Mouse (Mus musculus) stomach, postnatal 0 days (tissue): ENCODE measurements around the gene Vps53. TPM values are rescaled to one million over a fixed set of nuclear protein-coding genes. Genes with fewer than 3 reads are reported as not detected.

Experiments
- ATAC-seq: fragments of 200-750 bp; cut with Nextera tagmentation; 2 replicates; pipeline ENCODE4 v1.8.0; 2017; ENCODE audit not compliant: low FRiP score, low TSS enrichment
- DNase-seq: peaks from one replicate; pipeline ENCODE4 v3.0.0-alpha.2; 2016; ENCODE audit warnings: low spot score
- H3K27ac ChIP-seq: fragments of 300-500 bp; sonication (generic); replicated peaks from 2 replicates; pipeline ENCODE4 v1.5.1; 2014; ENCODE audit warnings: mild to moderate bottlenecking, control low read depth
- H3K27me3 ChIP-seq: fragments of 300-500 bp; sonication (generic); 2 replicates; pipeline ENCODE4 v1.6.1; 2014; ENCODE audit warnings: low read length; ENCODE audit not compliant: control insufficient read depth, insufficient read depth
- H3K36me3 ChIP-seq: fragments of 300-500 bp; sonication (generic); 2 replicates; pipeline ENCODE4 v1.6.1; 2014; ENCODE audit warnings: low read length, mixed read lengths; ENCODE audit not compliant: control insufficient read depth, insufficient read depth
- H3K4me1 ChIP-seq: fragments of 300-500 bp; sonication (generic); replicated peaks from 2 replicates; pipeline ENCODE4 v1.6.1; 2014; ENCODE audit warnings: antibody characterized with exemption; ENCODE audit not compliant: control insufficient read depth, insufficient read depth
- H3K4me2 ChIP-seq: fragments of 300-500 bp; sonication (generic); replicated peaks from 2 replicates; pipeline ENCODE4 v1.6.1; 2014; ENCODE audit warnings: low read depth, mild to moderate bottlenecking, control low read depth, moderate library complexity
- H3K4me3 ChIP-seq: fragments of 300-500 bp; sonication (generic); 2 replicates; pipeline ENCODE4 v1.5.1; 2014; ENCODE audit warnings: low read depth, low read length, control low read depth
- H3K9ac ChIP-seq: fragments of 300-500 bp; sonication (generic); 2 replicates; pipeline ENCODE4 v1.6.1; 2014; ENCODE audit warnings: mild to moderate bottlenecking, low read length, control low read depth, mixed read lengths
- H3K9me3 ChIP-seq: fragments of 300-500 bp; sonication (generic); 2 replicates; pipeline ENCODE4 v1.6.1; 2016; ENCODE audit warnings: low read length; ENCODE audit not compliant: control insufficient read depth
- CTCF ChIP-seq: IDR thresholded peaks from 2 replicates; pipeline ENCODE4 v1.5.1; 2016; ENCODE audit warnings: antibody characterized with exemption, low read depth, mild to moderate bottlenecking, moderate library complexity
- EP300 ChIP-seq: optimal IDR thresholded peaks from 2 replicates; pipeline ENCODE3; 2016; ENCODE audit warnings: antibody characterized with exemption
- WGBS: fragments of 180-500 bp; shearing (Covaris S2); extraction: QIAGEN DNeasy Blood & Tissue Kit; methylation state at CpG from one replicate; pipeline ENCODE4 v1.1.7; 2014; 5-methylcytosine and 5-hydroxymethylcytosine counted together
- polyA plus RNA-seq: library from polyadenylated mRNA; unstranded; fragments of >200 nt; fragmentation: Nextera tagmentation; extraction: Ambion mirVana; gene quantifications from 2 replicates; pipeline ENCODE4 v1.2.1, GENCODE M21; 2015

The Vps53 gene
- polyA plus RNA-seq, 1 experiment from 2014 or later = 42.9 TPM

DNA sequence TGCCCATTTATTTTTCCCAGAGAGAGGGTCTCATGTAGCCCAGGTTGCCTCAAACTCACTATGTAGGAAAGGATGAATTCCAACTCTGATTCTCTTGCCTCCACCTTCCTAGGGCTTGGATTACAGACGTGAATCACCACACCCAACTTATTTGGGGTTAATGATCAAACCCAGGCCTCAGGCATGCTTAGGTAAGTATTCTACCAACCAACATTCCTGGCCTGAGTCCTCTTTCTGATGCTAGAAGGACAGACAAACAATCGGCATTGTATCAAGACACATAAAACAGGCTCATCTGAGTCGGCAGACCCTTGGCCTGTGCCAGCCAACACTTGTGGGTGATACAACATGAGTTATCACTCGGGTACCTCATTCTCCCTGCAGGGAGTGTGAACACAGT is 58.4 kb downstream of the Vps53 start:
- H3K27me3 ChIP-seq = no peaks in the 10 kb centered on the region
- H3K4me3 ChIP-seq = no peak overlapping the region
- H3K36me3 ChIP-seq = peaks cover 7% of the 10 kb centered on the region; the same call in 1 of the 2 replicates
- no peak overlapping the region for H3K9ac ChIP-seq
- no peak for ATAC-seq
- H3K27ac ChIP-seq = no peak overlapping the region
- no peak overlapping the region for H3K4me2 ChIP-seq
- H3K9me3 ChIP-seq = no peaks in the 10 kb centered on the region
- TF ChIP-seq CTCF (no peak), EP300 (no peak)
- H3K4me1 ChIP-seq = no peaks in the 10 kb centered on the region
- 66% methylated on average over 4 of the region's 4 CpGs for WGBS
- no peak for DNase-seq

DNA sequence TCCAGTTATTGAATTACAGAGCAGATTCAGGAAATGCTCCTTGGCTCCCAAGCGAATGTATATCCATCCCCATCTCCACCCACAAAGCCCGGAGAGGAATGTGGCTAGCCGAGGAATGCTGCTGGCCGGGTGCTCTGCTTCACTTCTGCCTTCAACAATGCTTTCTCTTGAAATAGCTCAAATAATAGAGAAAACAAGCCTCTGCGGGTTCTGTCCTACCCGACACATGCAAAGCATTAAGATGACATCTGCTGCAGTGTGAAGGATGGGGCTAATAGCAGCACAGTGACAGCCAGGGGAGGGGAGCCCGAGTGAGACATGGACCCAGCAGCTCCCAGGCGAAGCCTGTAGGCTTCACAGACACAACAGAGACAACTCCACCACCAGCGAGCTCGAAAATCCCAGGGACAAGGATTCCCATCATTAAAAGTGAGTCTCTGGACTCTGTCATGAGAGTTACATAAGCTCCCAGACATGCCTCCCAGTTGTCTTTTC is 59.0 kb downstream of the Vps53 start:
- WGBS = 19% methylated on average over 10 of the region's 10 CpGs
- no peaks in the 10 kb centered on the region for H3K27me3 ChIP-seq
- TF ChIP-seq EP300 (no peak), CTCF (no peak)
- no peaks in the 10 kb centered on the region for H3K4me1 ChIP-seq
- no peak overlapping the region for H3K4me3 ChIP-seq
- no peaks in the 10 kb centered on the region for H3K9me3 ChIP-seq
- DNase-seq = no peak
- H3K4me2 ChIP-seq = no peak overlapping the region
- peak; percentile 53; the same call in 1 of the 2 replicates for ATAC-seq
- no peak overlapping the region for H3K9ac ChIP-seq
- peaks cover 7% of the 10 kb centered on the region; the same call in 1 of the 2 replicates for H3K36me3 ChIP-seq
- 0 out of 2 replicates have a peak overlapping the region, but pooled peaks have one; percentile 14 for H3K27ac ChIP-seq

DNA sequence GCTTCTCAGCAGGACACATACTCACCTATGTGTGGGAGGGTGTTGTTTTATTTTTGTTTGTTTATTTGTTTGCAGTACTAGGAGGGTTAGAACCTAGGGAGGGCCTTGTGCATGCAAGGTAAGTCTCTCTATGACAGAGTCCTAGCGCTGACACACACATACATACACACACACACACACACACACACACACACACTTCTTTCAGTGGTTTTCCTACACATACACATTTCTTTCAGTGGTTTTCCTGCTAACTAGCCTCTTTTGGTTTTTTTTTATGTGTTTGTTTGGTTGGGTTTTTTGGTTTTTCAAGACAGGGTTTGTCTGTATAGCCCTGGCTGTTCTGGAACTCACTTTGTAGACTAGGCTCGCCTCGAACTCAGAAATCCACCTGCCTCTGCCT is 69.0 kb downstream of the Vps53 start:
- Histone ChIP-seq H3K4me1 (0 out of 2 replicates have a peak, but pooled peaks cover 3% of the 10 kb centered on the region), H3K27me3 (no peaks in the 10 kb centered on the region), H3K4me3 (no peak overlapping the region), H3K4me2 (no peak overlapping the region), H3K9me3 (no peaks in the 10 kb centered on the region), H3K9ac (no peak overlapping the region), H3K27ac (no peak overlapping the region), H3K36me3 (peaks cover 7% of the 10 kb centered on the region; the same call in 1 of the 2 replicates)
- TF ChIP-seq EP300 (no peak), CTCF (no peak)
- 91% methylated on average over 3 of the region's 3 CpGs for WGBS
- DNase-seq (no peak), ATAC-seq (no peak)

DNA sequence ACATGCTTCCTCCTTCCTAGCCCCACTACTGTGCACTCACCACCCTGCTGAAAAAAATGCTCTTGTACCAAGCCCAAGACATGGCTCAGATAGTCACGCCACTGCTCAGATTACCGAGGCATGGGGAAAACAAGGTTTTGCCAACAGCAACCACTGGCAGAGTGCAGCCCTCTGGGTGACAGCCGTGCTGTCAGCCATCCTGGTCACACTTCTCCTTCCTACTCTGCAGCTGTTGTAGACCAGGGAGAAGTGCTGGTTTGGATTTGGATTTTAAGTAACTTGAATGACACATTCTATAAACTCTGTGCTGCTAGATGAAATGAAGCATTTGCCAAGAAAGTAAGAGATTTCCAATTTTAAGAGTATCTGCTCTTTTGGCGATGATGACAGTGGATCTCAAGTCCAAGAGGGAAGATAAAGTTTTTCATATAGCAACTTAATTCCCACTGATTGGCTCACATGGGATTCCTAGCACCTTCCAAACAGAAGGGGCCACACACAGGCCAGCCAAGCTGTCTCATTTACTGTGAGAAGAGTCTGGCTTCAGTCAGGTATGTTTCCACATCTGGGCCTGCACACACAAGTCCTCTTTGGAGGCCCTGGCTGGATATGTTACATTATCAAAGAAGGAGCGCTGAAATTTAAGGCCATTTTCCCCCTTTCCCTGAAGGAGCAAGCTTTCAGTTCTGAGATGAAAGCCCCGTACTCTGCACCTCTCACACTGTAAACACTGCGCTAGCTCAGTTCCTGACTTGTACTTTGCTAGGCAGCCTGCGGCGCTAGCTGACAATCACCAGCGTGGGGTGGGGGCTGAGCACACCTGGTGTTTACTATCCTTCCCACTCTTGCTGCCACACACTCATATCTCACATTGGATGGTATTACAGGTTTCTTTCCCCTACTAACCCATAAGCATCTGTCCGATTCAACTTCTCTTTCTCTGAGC is 72.6 kb downstream of the Vps53 start:
- Histone ChIP-seq H3K27ac (peak overlapping the region; percentile 61; the same call in 1 of the 2 replicates), H3K4me2 (no peak overlapping the region), H3K4me1 (0 out of 2 replicates have a peak, but pooled peaks cover 3% of the 10 kb centered on the region), H3K4me3 (no peak overlapping the region), H3K36me3 (no peaks in the 10 kb centered on the region), H3K9me3 (no peaks in the 10 kb centered on the region), H3K27me3 (no peaks in the 10 kb centered on the region), H3K9ac (no peak overlapping the region)
- DNase-seq (peak; percentile 34), ATAC-seq (no peak)
- 43% methylated on average over 11 of the region's 11 CpGs for WGBS
- TF ChIP-seq CTCF (no peak), EP300 (no peak)

DNA sequence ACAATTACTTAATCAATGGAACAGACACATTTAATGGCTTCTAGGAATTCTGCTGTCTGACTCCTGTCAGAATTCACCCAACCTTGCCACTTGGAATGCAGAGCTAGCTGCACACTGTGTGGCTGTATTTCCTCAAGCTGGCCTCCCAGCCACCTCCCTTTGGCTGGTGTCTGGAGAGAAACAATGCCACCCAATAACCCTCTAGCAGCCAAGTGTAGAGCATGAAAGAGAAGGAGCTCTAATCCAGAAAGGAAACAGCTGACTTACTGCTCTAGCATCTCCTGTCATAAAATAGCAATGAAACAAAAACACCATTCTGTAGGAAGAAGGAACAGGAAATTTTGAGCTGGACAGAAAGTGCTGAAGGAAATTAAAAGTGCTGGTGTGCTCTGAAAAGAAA is 78.3 kb downstream of the Vps53 start:
- H3K27me3 ChIP-seq = no peaks in the 10 kb centered on the region
- ATAC-seq (no peak), DNase-seq (no peak)
- no peak overlapping the region for H3K4me2 ChIP-seq
- peaks cover 5% of the 10 kb centered on the region; the same call in 1 of the 2 replicates for H3K36me3 ChIP-seq
- H3K4me3 ChIP-seq = no peak overlapping the region
- no peak overlapping the region for H3K9ac ChIP-seq
- TF ChIP-seq CTCF (no peak), EP300 (no peak)
- no peaks in the 10 kb centered on the region; the same call in 1 of the 2 replicates for H3K4me1 ChIP-seq
- H3K9me3 ChIP-seq = no peaks in the 10 kb centered on the region
- H3K27ac ChIP-seq = no peak overlapping the region
